ENCODE assay signal across 4 mouse cellular contexts in the genomic region with DNA sequence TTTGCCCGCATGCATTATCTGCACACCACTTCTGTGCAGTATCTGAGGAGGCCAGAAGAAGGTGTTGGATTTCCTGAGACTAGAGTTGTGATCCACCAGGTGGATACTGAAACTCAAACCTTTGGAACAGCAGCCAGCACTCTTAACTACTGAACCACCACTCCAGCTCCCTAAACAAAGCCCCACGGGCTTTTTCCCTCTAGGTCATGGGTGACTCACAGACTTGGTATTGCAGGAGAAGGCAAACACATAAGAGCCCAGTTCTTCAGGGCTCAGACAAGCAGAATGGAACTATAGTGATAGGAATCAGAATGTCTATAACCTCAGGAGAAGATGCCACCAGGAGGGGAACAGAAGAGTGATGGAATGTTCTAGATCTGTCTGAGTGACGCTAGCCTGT.
"Had no signal": no experiment of that assay in that cellular context is flagged by ENCODE, and none has a peak within 500 bp of the region (broad histone marks: within the 10 kb centered on the region; RNA-seq: fewer than 3 reads in every experiment).

No protein-coding gene starts in this region.

- DNase-seq: kidney, adult 2 months; kidney, postnatal 14 days; midbrain, embryonic 14.5 days; thymus, postnatal 4 days had no signal
